Mouse (Mus musculus): ENCODE measurements at regions not wholly inside any gene's neighbourhood (a gene's known extent, or its start where the extent isn't known, plus 50 kb on each side); places are given as distances from the start of the nearest gene placed in this dataset.
A peak's percentile ranks its signal among the peaks of the same experiment; 100 is the strongest.
"Not testable (repeated sequence)": the region's sequence is repeated elsewhere in the genome, so short reads cannot be mapped to it uniquely, and the experiment has no call there.

GRCm38 (mm10) chr17:31773882-31774281 lies 81.7 kb downstream of the Sik1 start:
- H3K36me3 ChIP-seq (ENCODE audit: control insufficient read depth, insufficient read depth); H3K27me3 ChIP-seq (replicated peaks; ENCODE audit: control insufficient read depth, insufficient read depth, low read length); ATAC-seq; H3K9me3 ChIP-seq (ENCODE audit: control insufficient read depth, low read length); H3K4me3 ChIP-seq (replicated peaks; ENCODE audit: low read length); H3K27ac ChIP-seq (ENCODE audit: low read length); H3K4me2 ChIP-seq (ENCODE audit: low read length); H3K9ac ChIP-seq (replicated peaks; ENCODE audit: low read depth, low read length): not testable (repeated sequence)
- H3K4me1 ChIP-seq (replicated peaks; ENCODE audit: control insufficient read depth, insufficient read depth, low read length): peaks cover 23% of the 10 kb centered on the region

- Histone ChIP-seq H3K4me1 (replicated peaks; ENCODE audit: control insufficient read depth, insufficient read depth, low read length) (peaks cover 31% of the 10 kb centered on the region), H3K4me2 (ENCODE audit: low read length) (no peak overlapping the region), H3K36me3 (ENCODE audit: control insufficient read depth, insufficient read depth) (no peaks in the 10 kb centered on the region), H3K9me3 (ENCODE audit: control insufficient read depth, low read length) (peaks cover 3% of the 10 kb centered on the region; the same call in 1 of the 2 replicates), H3K9ac (replicated peaks; ENCODE audit: low read depth, low read length) (no peak overlapping the region), H3K27me3 (replicated peaks; ENCODE audit: control insufficient read depth, insufficient read depth, low read length) (no peaks in the 10 kb centered on the region), H3K4me3 (replicated peaks; ENCODE audit: low read length) (no peak overlapping the region), H3K27ac (ENCODE audit: low read length) (no peak overlapping the region)
- 87% methylated on average over 5 of the region's 5 CpGs for WGBS
- no peak for ATAC-seq
Measured at GRCm38 (mm10) chr17:31775037-31775436, 80.6 kb downstream of the Sik1 start.

GRCm38 (mm10) chr17:31775966-31776365 lies 79.6 kb downstream of the Sik1 start:
- no peak overlapping the region for H3K4me2 ChIP-seq (ENCODE audit: low read length)
- no peak overlapping the region for H3K9ac ChIP-seq (replicated peaks; ENCODE audit: low read depth, low read length)
- no peak overlapping the region for H3K4me3 ChIP-seq (replicated peaks; ENCODE audit: low read length)
- no peaks in the 10 kb centered on the region for H3K27me3 ChIP-seq (replicated peaks; ENCODE audit: control insufficient read depth, insufficient read depth, low read length)
- peaks cover 31% of the 10 kb centered on the region for H3K4me1 ChIP-seq (replicated peaks; ENCODE audit: control insufficient read depth, insufficient read depth, low read length)
- ATAC-seq: no peak
- H3K36me3 ChIP-seq (ENCODE audit: control insufficient read depth, insufficient read depth): no peaks in the 10 kb centered on the region
- 92% methylated on average over 3 of the region's 3 CpGs for WGBS
- no peak overlapping the region for H3K27ac ChIP-seq (ENCODE audit: low read length)
- H3K9me3 ChIP-seq (ENCODE audit: control insufficient read depth, low read length): no peaks in the 10 kb centered on the region

- 57% methylated on average over 9 of the region's 9 CpGs for WGBS
Measured at GRCm38 (mm10) chr17:31776949-31777607, 78.5 kb downstream of the Sik1 start.

GRCm38 (mm10) chr17:31777751-31778150 lies 77.9 kb downstream of the Sik1 start:
- ATAC-seq: no peak
- Histone ChIP-seq H3K4me3 (replicated peaks; ENCODE audit: low read length) (no peak overlapping the region), H3K4me1 (replicated peaks; ENCODE audit: control insufficient read depth, insufficient read depth, low read length) (peaks cover 25% of the 10 kb centered on the region), H3K9ac (replicated peaks; ENCODE audit: low read depth, low read length) (no peak overlapping the region), H3K27me3 (replicated peaks; ENCODE audit: control insufficient read depth, insufficient read depth, low read length) (no peaks in the 10 kb centered on the region), H3K36me3 (ENCODE audit: control insufficient read depth, insufficient read depth) (no peaks in the 10 kb centered on the region), H3K27ac (ENCODE audit: low read length) (peak overlapping the region; percentile 54), H3K4me2 (ENCODE audit: low read length) (no peak overlapping the region), H3K9me3 (ENCODE audit: control insufficient read depth, low read length) (no peaks in the 10 kb centered on the region)
- WGBS: 74% methylated on average over 5 of the region's 5 CpGs

More at GRCm38 (mm10) chr17:31776949-31777607, 78.5 kb downstream of the Sik1 start:
- peak overlapping the region; percentile 54 for H3K27ac ChIP-seq (ENCODE audit: low read length)
- ATAC-seq: peak; percentile 74; the same call in 1 of the 2 replicates
- no peak overlapping the region for H3K9ac ChIP-seq (replicated peaks; ENCODE audit: low read depth, low read length)
- H3K36me3 ChIP-seq (ENCODE audit: control insufficient read depth, insufficient read depth): no peaks in the 10 kb centered on the region
- no peaks in the 10 kb centered on the region for H3K9me3 ChIP-seq (ENCODE audit: control insufficient read depth, low read length)
- H3K4me2 ChIP-seq (ENCODE audit: low read length): no peak overlapping the region
- H3K4me1 ChIP-seq (replicated peaks; ENCODE audit: control insufficient read depth, insufficient read depth, low read length): peaks cover 30% of the 10 kb centered on the region
- no peaks in the 10 kb centered on the region for H3K27me3 ChIP-seq (replicated peaks; ENCODE audit: control insufficient read depth, insufficient read depth, low read length)
- no peak overlapping the region for H3K4me3 ChIP-seq (replicated peaks; ENCODE audit: low read length)

GRCm38 (mm10) chr17:31779466-31779865 lies 76.1 kb downstream of the Sik1 start:
- Histone ChIP-seq H3K27me3 (replicated peaks; ENCODE audit: control insufficient read depth, insufficient read depth, low read length) (no peaks in the 10 kb centered on the region), H3K4me1 (replicated peaks; ENCODE audit: control insufficient read depth, insufficient read depth, low read length) (peaks cover 25% of the 10 kb centered on the region), H3K9me3 (ENCODE audit: control insufficient read depth, low read length) (no peaks in the 10 kb centered on the region), H3K27ac (ENCODE audit: low read length) (peak overlapping the region; percentile 9), H3K9ac (replicated peaks; ENCODE audit: low read depth, low read length) (no peak overlapping the region), H3K36me3 (ENCODE audit: control insufficient read depth, insufficient read depth) (no peaks in the 10 kb centered on the region), H3K4me3 (replicated peaks; ENCODE audit: low read length) (no peak overlapping the region), H3K4me2 (ENCODE audit: low read length) (no peak overlapping the region)
- ATAC-seq: peak; percentile 32
- 52% methylated on average over 3 of the region's 3 CpGs for WGBS

GRCm38 (mm10) chr17:31782251-31782650 lies 73.4 kb downstream of the Sik1 start:
- no peak overlapping the region for H3K4me2 ChIP-seq (ENCODE audit: low read length)
- no peak overlapping the region for H3K4me3 ChIP-seq (replicated peaks; ENCODE audit: low read length)
- H3K27me3 ChIP-seq (replicated peaks; ENCODE audit: control insufficient read depth, insufficient read depth, low read length): no peaks in the 10 kb centered on the region
- no peak overlapping the region for H3K9ac ChIP-seq (replicated peaks; ENCODE audit: low read depth, low read length)
- H3K9me3 ChIP-seq (ENCODE audit: control insufficient read depth, low read length): no peaks in the 10 kb centered on the region
- peaks cover 19% of the 10 kb centered on the region for H3K4me1 ChIP-seq (replicated peaks; ENCODE audit: control insufficient read depth, insufficient read depth, low read length)
- WGBS: 86% methylated on average over 6 of the region's 6 CpGs
- no peaks in the 10 kb centered on the region for H3K36me3 ChIP-seq (ENCODE audit: control insufficient read depth, insufficient read depth)
- no peak for ATAC-seq
- H3K27ac ChIP-seq (ENCODE audit: low read length): no peak overlapping the region

GRCm38 (mm10) chr17:31783071-31783470 lies 72.5 kb downstream of the Sik1 start:
- WGBS: 92% methylated on average over 5 of the region's 5 CpGs
- no peak for ATAC-seq
- H3K36me3 ChIP-seq (ENCODE audit: control insufficient read depth, insufficient read depth): no peaks in the 10 kb centered on the region

GRCm38 (mm10) chr17:31788316-31788715 lies 67.3 kb downstream of the Sik1 start:
- Histone ChIP-seq H3K4me2 (ENCODE audit: low read length) (no peak overlapping the region), H3K4me1 (replicated peaks; ENCODE audit: control insufficient read depth, insufficient read depth, low read length) (peaks cover 22% of the 10 kb centered on the region), H3K27ac (ENCODE audit: low read length) (no peak overlapping the region), H3K9me3 (ENCODE audit: control insufficient read depth, low read length) (no peaks in the 10 kb centered on the region), H3K27me3 (replicated peaks; ENCODE audit: control insufficient read depth, insufficient read depth, low read length) (no peaks in the 10 kb centered on the region), H3K36me3 (ENCODE audit: control insufficient read depth, insufficient read depth) (no peaks in the 10 kb centered on the region), H3K9ac (replicated peaks; ENCODE audit: low read depth, low read length) (no peak overlapping the region), H3K4me3 (replicated peaks; ENCODE audit: low read length) (no peak overlapping the region)
- ATAC-seq: no peak
- WGBS: 93% methylated on average over 3 of the region's 3 CpGs

More at GRCm38 (mm10) chr17:31783071-31783470, 72.5 kb downstream of the Sik1 start:
- Histone ChIP-seq H3K27ac (ENCODE audit: low read length) (no peak overlapping the region), H3K4me2 (ENCODE audit: low read length) (no peak overlapping the region), H3K27me3 (replicated peaks; ENCODE audit: control insufficient read depth, insufficient read depth, low read length) (no peaks in the 10 kb centered on the region), H3K9ac (replicated peaks; ENCODE audit: low read depth, low read length) (no peak overlapping the region), H3K9me3 (ENCODE audit: control insufficient read depth, low read length) (no peaks in the 10 kb centered on the region), H3K4me3 (replicated peaks; ENCODE audit: low read length) (no peak overlapping the region), H3K4me1 (replicated peaks; ENCODE audit: control insufficient read depth, insufficient read depth, low read length) (peaks cover 11% of the 10 kb centered on the region)
